Mouse (Mus musculus): ENCODE results near the gene Cc2d1a.

Cc2d1a gene

GRCm38 (mm10) chr8:84177405-84177804 lies 29.7 kb upstream of the Cc2d1a start:
- DNase-seq (ENCODE audit: inconsistent ontology term) = no peak

- no peak for DNase-seq (ENCODE audit: inconsistent ontology term)
Measured at GRCm38 (mm10) chr8:84176560-84176959, 28.8 kb upstream of the Cc2d1a start.

- no peak for DNase-seq (ENCODE audit: inconsistent ontology term)
Measured at GRCm38 (mm10) chr8:84173861-84174260, 26.1 kb upstream of the Cc2d1a start.

- no peak for DNase-seq (ENCODE audit: inconsistent ontology term)
Measured at GRCm38 (mm10) chr8:84170096-84170495, 22.4 kb upstream of the Cc2d1a start.

- no peak for DNase-seq (ENCODE audit: inconsistent ontology term)
Measured at GRCm38 (mm10) chr8:84167696-84168095, 20.0 kb upstream of the Cc2d1a start.

GRCm38 (mm10) chr8:84157620-84158019 lies 9.9 kb upstream of the Cc2d1a start:
- DNase-seq (ENCODE audit: inconsistent ontology term) = no peak

- DNase-seq (ENCODE audit: inconsistent ontology term) = no peak
Measured at GRCm38 (mm10) chr8:84149181-84149580, 1.4 kb upstream of the Cc2d1a start.

- DNase-seq (ENCODE audit: inconsistent ontology term) = no peak
Measured at GRCm38 (mm10) chr8:84148531-84148850, 755 bp upstream of the Cc2d1a start.

GRCm38 (mm10) chr8:84147324-84147766 lies 391 bp downstream of the Cc2d1a start:
- no peak for DNase-seq (ENCODE audit: inconsistent ontology term)

- DNase-seq (ENCODE audit: inconsistent ontology term) = no peak
Measured at GRCm38 (mm10) chr8:84144636-84145245, 3.0 kb downstream of the Cc2d1a start.

- DNase-seq (ENCODE audit: inconsistent ontology term) = no peak
Measured at GRCm38 (mm10) chr8:84140838-84141237, 6.9 kb downstream of the Cc2d1a start.

GRCm38 (mm10) chr8:84137848-84138247 lies 9.9 kb downstream of the Cc2d1a start:
- DNase-seq (ENCODE audit: inconsistent ontology term) = no peak

- no peak for DNase-seq (ENCODE audit: inconsistent ontology term)
Measured at GRCm38 (mm10) chr8:84132225-84132624, 15.5 kb downstream of the Cc2d1a start.

- peak; percentile 53 for DNase-seq (ENCODE audit: inconsistent ontology term)
Measured at GRCm38 (mm10) chr8:84130806-84131205, 16.9 kb downstream of the Cc2d1a start.

GRCm38 (mm10) chr8:84128277-84128676 lies 19.5 kb downstream of the Cc2d1a start:
- no peak for DNase-seq (ENCODE audit: inconsistent ontology term)

GRCm38 (mm10) chr8:84127202-84127901 lies 20.4 kb downstream of the Cc2d1a start:
- DNase-seq (ENCODE audit: inconsistent ontology term) = no peak

GRCm38 (mm10) chr8:84126742-84127141 lies 21.0 kb downstream of the Cc2d1a start:
- DNase-seq (ENCODE audit: inconsistent ontology term) = no peak

- DNase-seq (ENCODE audit: inconsistent ontology term) = peak; percentile 93
Measured at GRCm38 (mm10) chr8:84125656-84126055, 22.1 kb downstream of the Cc2d1a start, which contains the start of gene Podnl1. Gene Podnl1, plus strand, starts transcription at chr8:84125989.

- no peak for DNase-seq (ENCODE audit: inconsistent ontology term)
Measured at GRCm38 (mm10) chr8:84122151-84122550, 25.6 kb downstream of the Cc2d1a start.

GRCm38 (mm10) chr8:84115646-84116045 lies 32.1 kb downstream of the Cc2d1a start:
- DNase-seq (ENCODE audit: inconsistent ontology term) = no peak

GRCm38 (mm10) chr8:84106216-84107040 lies 41.3 kb downstream of the Cc2d1a start:
- DNase-seq (ENCODE audit: inconsistent ontology term) = no peak

- DNase-seq (ENCODE audit: inconsistent ontology term) = no peak
Measured at GRCm38 (mm10) chr8:84105676-84106075, 42.1 kb downstream of the Cc2d1a start.
